Mouse (Mus musculus) adrenal gland, postnatal 36 days (tissue): ENCODE data around the gene Gldc. TPM values are rescaled to one million over a fixed set of nuclear protein-coding genes. Genes with fewer than 3 reads are reported as not detected.
A peak's percentile ranks its signal among the peaks of the same experiment; 100 is the strongest.

Experiments
- DNase-seq, 2 experiments: peaks; one replicate each; pipeline ENCODE4 v3.0.0; 2021; ENCODE audit warnings: mixed read lengths in 1 of 2
- total RNA-seq, 2 experiments: library from RNA; stranded (reverse); gene quantifications; 2 replicates each; pipeline ENCODE4 v1.2.3; 2021

Gldc gene
- total RNA-seq, 2 experiments from 2014 or later = 0.46 to 0.63 TPM

- DNase-seq = no peak
Measured at GRCm38 (mm10) chr19:30158189-30158588, 17.0 kb downstream of the Gldc start.

- DNase-seq = no peak
Measured at GRCm38 (mm10) chr19:30157031-30157687, 18.1 kb downstream of the Gldc start.

- no peak for DNase-seq
Measured at GRCm38 (mm10) chr19:30153729-30154128, 21.5 kb downstream of the Gldc start.

- DNase-seq = peak; percentile 6 to 53
Measured at GRCm38 (mm10) chr19:30151290-30151689, 23.9 kb downstream of the Gldc start.

GRCm38 (mm10) chr19:30149238-30149805, 25.9 kb downstream of the Gldc start:
- DNase-seq = no peak

GRCm38 (mm10) chr19:30147306-30147705, 27.9 kb downstream of the Gldc start:
- DNase-seq = no peak

- DNase-seq = no peak
Measured at GRCm38 (mm10) chr19:30146761-30147160, 28.5 kb downstream of the Gldc start.

- DNase-seq = no peak
Measured at GRCm38 (mm10) chr19:30145106-30145505, 30.1 kb downstream of the Gldc start.

GRCm38 (mm10) chr19:30136308-30136707, 38.9 kb downstream of the Gldc start:
- DNase-seq = peak in 1 of 2 experiments; percentile 12

- peak in 1 of 2 experiments; percentile 9 for DNase-seq
Measured at GRCm38 (mm10) chr19:30128177-30128576, 47.1 kb downstream of the Gldc start.

- no peak for DNase-seq
Measured at GRCm38 (mm10) chr19:30125670-30126059, 49.6 kb downstream of the Gldc start.

- DNase-seq = no peak
Measured at GRCm38 (mm10) chr19:30124999-30125669, 50.1 kb downstream of the Gldc start.

GRCm38 (mm10) chr19:30118344-30119312, 56.6 kb downstream of the Gldc start:
- DNase-seq = no peak

GRCm38 (mm10) chr19:30117775-30118174, 57.5 kb downstream of the Gldc start:
- DNase-seq = no peak

GRCm38 (mm10) chr19:30117241-30117640, 58.0 kb downstream of the Gldc start:
- DNase-seq = no peak

- no peak for DNase-seq
Measured at GRCm38 (mm10) chr19:30115606-30116005, 59.6 kb downstream of the Gldc start.

GRCm38 (mm10) chr19:30114919-30115441, 60.2 kb downstream of the Gldc start:
- DNase-seq = no peak

GRCm38 (mm10) chr19:30112961-30113688, 62.1 kb downstream of the Gldc start:
- no peak for DNase-seq

GRCm38 (mm10) chr19:30111421-30111820, 63.8 kb downstream of the Gldc start:
- no peak for DNase-seq

- no peak for DNase-seq
Measured at GRCm38 (mm10) chr19:30109122-30109521, 66.1 kb downstream of the Gldc start.

GRCm38 (mm10) chr19:30108616-30109015, 66.6 kb downstream of the Gldc start:
- DNase-seq = no peak
